Mouse (Mus musculus): ENCODE data around the gene Ccl8. TPM values are rescaled to one million over a fixed set of nuclear protein-coding genes. Genes with fewer than 3 reads are reported as not detected.

The Ccl8 gene
- total RNA-seq, 2 experiments from 2014 or later, result not detected

- no peak for ATAC-seq (replicated peaks; ENCODE audit: low FRiP score, poor library complexity, severe bottlenecking)
Measured at GRCm38 (mm10) chr11:82163285-82163684, 48.3 kb downstream of the Ccl8 start.

Other genes with a start within 250 kb of the Ccl8 start
- not detected in 2 replicates for gene Asic2, start 146.7 kb upstream of the Ccl8 start, total RNA-seq (2015; ENCODE audit: low replicate concordance)
- not detected in 2 replicates for gene Asic2, start 146.7 kb upstream of the Ccl8 start, total RNA-seq (2017; ENCODE audit: low replicate concordance)
- gene Ccl2, start 79.6 kb upstream of the Ccl8 start, total RNA-seq (2015; ENCODE audit: low replicate concordance), result 11.5 TPM in 1 of 2 replicates, not detected in the other
- gene Ccl2, start 79.6 kb upstream of the Ccl8 start, total RNA-seq (2017; ENCODE audit: low replicate concordance), result not detected in 2 replicates
- gene Gm17268, start 76.6 kb upstream of the Ccl8 start, total RNA-seq (2015; ENCODE audit: low replicate concordance), result not detected in 2 replicates
- not detected in 2 replicates for gene Gm17268, start 76.6 kb upstream of the Ccl8 start, total RNA-seq (2017; ENCODE audit: low replicate concordance)
- not detected in 2 replicates for gene Ccl7, start 69.5 kb upstream of the Ccl8 start, total RNA-seq (2015; ENCODE audit: low replicate concordance)
- gene Ccl7, start 69.5 kb upstream of the Ccl8 start, total RNA-seq (2017; ENCODE audit: low replicate concordance), result not detected in 2 replicates
- gene Ccl11, start 57.4 kb upstream of the Ccl8 start, total RNA-seq (2015; ENCODE audit: low replicate concordance), result not detected in 2 replicates
- gene Ccl11, start 57.4 kb upstream of the Ccl8 start, total RNA-seq (2017; ENCODE audit: low replicate concordance), result not detected in 2 replicates
- not detected in 2 replicates for gene Ccl12, start 13.3 kb upstream of the Ccl8 start, total RNA-seq (2015; ENCODE audit: low replicate concordance)
- gene Ccl12, start 13.3 kb upstream of the Ccl8 start, total RNA-seq (2017; ENCODE audit: low replicate concordance), result not detected in 2 replicates
- gene Ccl1, start 190.5 kb downstream of the Ccl8 start, total RNA-seq (2015; ENCODE audit: low replicate concordance), result not detected in 2 replicates
- gene Ccl1, start 190.5 kb downstream of the Ccl8 start, total RNA-seq (2017; ENCODE audit: low replicate concordance), result not detected in 2 replicates

Data from erythroblast, adult 5-6 weeks (primary cell).